Comparison of ENCODE assay signal across 9 mouse cellular contexts in the genomic region with DNA sequence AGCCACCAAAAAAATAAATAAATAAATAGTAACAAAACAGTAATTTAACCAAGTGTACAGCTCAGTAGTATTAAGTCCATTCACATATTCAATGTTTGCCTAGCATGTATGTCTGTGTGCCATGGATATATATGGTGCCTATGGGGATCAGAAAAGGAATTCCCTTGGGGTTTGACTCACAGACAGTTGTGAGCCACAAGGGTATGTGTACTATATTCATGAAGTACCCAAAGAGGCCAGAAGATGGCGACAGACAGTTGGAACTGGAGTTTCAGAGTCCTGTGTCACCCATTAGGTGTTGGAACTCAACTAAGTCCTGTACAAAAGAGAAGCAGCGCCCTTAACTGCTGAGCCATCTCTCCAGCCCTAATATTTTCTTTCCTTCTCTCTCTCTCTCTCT. TPM values are rescaled to one million over a fixed set of nuclear protein-coding genes. Genes with fewer than 3 reads are reported as not detected.
A peak's percentile ranks its signal among the peaks of the same experiment; 100 is the strongest.
DNase-seq lines count a peak whose midpoint lies in the region; ATAC-seq and TF ChIP-seq lines count a peak whose summit lies in the region.
"Had no signal": no experiment of that assay in that cellular context is flagged by ENCODE, and none has a peak within 500 bp of the region (broad histone marks: within the 10 kb centered on the region; RNA-seq: fewer than 3 reads in every experiment).

No protein-coding gene starts in this region.

- H3K9ac ChIP-seq in intestine, embryonic 16.5 days (ENCODE audit: low read depth, low read length) = no peak overlapping the region
- H3K9ac ChIP-seq in limb, embryonic 14.5 days (ENCODE audit: low read depth, low read length, severe bottlenecking) = no peak overlapping the region
- H3K9ac ChIP-seq: embryonic facial prominence, embryonic 12.5 days had no signal

- no peak overlapping the region for H3K4me3 ChIP-seq in intestine, embryonic 16.5 days (ENCODE audit: low read length)
- no peak overlapping the region for H3K4me3 ChIP-seq in limb, embryonic 14.5 days (replicated peaks; ENCODE audit: low read length)
- no peak overlapping the region for H3K4me3 ChIP-seq in thymus, adult 2 months (ENCODE audit: control insufficient read depth, insufficient read depth, low read length)
- H3K4me3 ChIP-seq: embryonic facial prominence, embryonic 12.5 days had no signal

- DNase-seq in urinary bladder, postnatal 25 days (ENCODE audit: low spot score) = peak; percentile 54
- DNase-seq in urinary bladder, postnatal 4 days (ENCODE audit: low spot score in 2 of 2) = no peak
- peak; percentile 65 to 68 for DNase-seq in cerebellum, adult 18-20 months
- peak; percentile 57 for DNase-seq in gastrocnemius, postnatal 10 days
- peak; percentile 84 for DNase-seq in limb, embryonic 14.5 days (ENCODE audit: low spot score)
- DNase-seq in thymus, adult 2 months = peak; percentile 85

- no peaks in the 10 kb centered on the region for H3K9me3 ChIP-seq in intestine, embryonic 16.5 days (ENCODE audit: control insufficient read depth, low read length)
- no peaks in the 10 kb centered on the region for H3K9me3 ChIP-seq in limb, embryonic 14.5 days (ENCODE audit: control insufficient read depth, low read length)
- H3K9me3 ChIP-seq: embryonic facial prominence, embryonic 12.5 days had no signal

- H3K4me2 ChIP-seq in intestine, embryonic 16.5 days (ENCODE audit: low read depth, low read length) = no peak overlapping the region
- H3K4me2 ChIP-seq in limb, embryonic 14.5 days (replicated peaks; ENCODE audit: low read depth, low read length, severe bottlenecking) = no peak overlapping the region
- H3K4me2 ChIP-seq: embryonic facial prominence, embryonic 12.5 days had no signal

- TF ChIP-seq POLR2A in limb, embryonic 14.5 days (IDR thresholded peaks at IDR 0.05; ENCODE audit: borderline replicate concordance, extremely low read depth, insufficient read depth, insufficient read length) = no peak
- no peak for TF ChIP-seq POLR2A in thymus, adult 2 months (IDR thresholded peaks at IDR 0.05; ENCODE audit: control insufficient read depth, extremely low read depth, insufficient read depth, low read length, poor library complexity)

- TF ChIP-seq CTCF in thymus, adult 2 months (IDR thresholded peaks at IDR 0.05; ENCODE audit: borderline replicate concordance, control insufficient read depth, extremely low read depth, insufficient read depth, low read length, poor library complexity) = no peak

- H3K27me3 ChIP-seq in intestine, embryonic 16.5 days (replicated peaks; ENCODE audit: control insufficient read depth, insufficient read depth, low read length) = no peaks in the 10 kb centered on the region
- no peaks in the 10 kb centered on the region for H3K27me3 ChIP-seq in limb, embryonic 14.5 days (ENCODE audit: control insufficient read depth, insufficient read depth, low read length)
- H3K27me3 ChIP-seq in thymus, adult 2 months (ENCODE audit: control insufficient read depth, insufficient read depth, low read length) = no peaks in the 10 kb centered on the region
- H3K27me3 ChIP-seq: embryonic facial prominence, embryonic 12.5 days had no signal

- peak; percentile 62; the same call in 1 of the 2 replicates for ATAC-seq in intestine, embryonic 16.5 days
- ATAC-seq in limb, embryonic 14.5 days (ENCODE audit: low FRiP score, low read depth) = peak; percentile 72; the same call in 1 of the 2 replicates
- ATAC-seq in monocyte, adult 5-6 weeks (replicated peaks; ENCODE audit: insufficient number of reproducible peaks, low FRiP score, low TSS enrichment, poor library complexity, severe bottlenecking) = peak; percentile 85

- H3K36me3 ChIP-seq in intestine, embryonic 16.5 days (ENCODE audit: control insufficient read depth, insufficient read depth, low read length) = peaks cover 3% of the 10 kb centered on the region; the same call in 1 of the 2 replicates
- peaks cover 28% of the 10 kb centered on the region for H3K36me3 ChIP-seq in limb, embryonic 14.5 days (ENCODE audit: control insufficient read depth, insufficient read depth, low read length)
- peaks cover 5% of the 10 kb centered on the region; the same call in 1 of the 2 replicates for H3K36me3 ChIP-seq in thymus, adult 2 months (ENCODE audit: control insufficient read depth, insufficient read depth, low read length)

- no peak overlapping the region for H3K27ac ChIP-seq in intestine, embryonic 16.5 days (ENCODE audit: low read length)
- H3K27ac ChIP-seq in limb, embryonic 14.5 days (replicated peaks; ENCODE audit: low read depth, low read length) = no peak overlapping the region
- no peak overlapping the region for H3K27ac ChIP-seq in thymus, adult 2 months (ENCODE audit: control insufficient read depth, insufficient read depth, low read length)
- H3K27ac ChIP-seq: embryonic facial prominence, embryonic 12.5 days had no signal

- 46% methylated on average over 2 of the region's 2 CpGs for WGBS in intestine, embryonic 16.5 days
- 34% methylated on average over 2 of the region's 2 CpGs for WGBS in limb, embryonic 14.5 days
- WGBS in thymus, adult 2 months = 36% methylated on average over 2 of the region's 2 CpGs

- no peaks in the 10 kb centered on the region for H3K4me1 ChIP-seq in intestine, embryonic 16.5 days (ENCODE audit: control insufficient read depth, insufficient read depth, low read length)
- no peaks in the 10 kb centered on the region for H3K4me1 ChIP-seq in limb, embryonic 14.5 days (ENCODE audit: control insufficient read depth, insufficient read depth, low read length)
- no peaks in the 10 kb centered on the region for H3K4me1 ChIP-seq in thymus, adult 2 months (replicated peaks; ENCODE audit: control insufficient read depth, insufficient read depth, low read length)
- H3K4me1 ChIP-seq: embryonic facial prominence, embryonic 12.5 days had no signal

RNA-seq across cellular contexts. Expression of a gene that starts 6.1 kb away (rescaled TPM):
- 10 to 100 TPM; 12.8 to 22.9 TPM for total RNA-seq in gastrocnemius, postnatal 10 days (2021)
- polyA plus RNA-seq in intestine, embryonic 16.5 days (2015; fragmentation: Nextera tagmentation; extraction: Ambion mirVana) = 39.2 and 42.0 TPM in 2 replicates
- polyA plus RNA-seq in limb, embryonic 14.5 days (2012; rRNA removed) = 44.1 and 53.8 TPM in 2 replicates
- 46.1 and 50.9 TPM in 2 replicates for polyA plus RNA-seq in limb, embryonic 14.5 days (2014; fragmentation: Nextera tagmentation; extraction: Ambion mirVana)
- 30.1 to 50.7 TPM (median 32.2 TPM) in 3 replicates for total RNA-seq in monocyte, adult 5-6 weeks (2017)
- 21.1 and 32.5 TPM in 2 replicates for polyA plus RNA-seq in thymus, adult 2 months (2012; rRNA removed)

RNA-seq across cellular contexts. Expression of a gene that starts 9.5 kb away (rescaled TPM):
- 100 to 1,000 TPM; 270 to 271 TPM for total RNA-seq in gastrocnemius, postnatal 10 days (2021)
- polyA plus RNA-seq in intestine, embryonic 16.5 days (2015; fragmentation: Nextera tagmentation; extraction: Ambion mirVana) = 357 and 360 TPM in 2 replicates
- polyA plus RNA-seq in limb, embryonic 14.5 days (2012; rRNA removed) = 113 and 155 TPM in 2 replicates
- 294 and 303 TPM in 2 replicates for polyA plus RNA-seq in limb, embryonic 14.5 days (2014; fragmentation: Nextera tagmentation; extraction: Ambion mirVana)
- 241 to 323 TPM (median 321 TPM) in 3 replicates for total RNA-seq in monocyte, adult 5-6 weeks (2017)
- 56.3 and 60.5 TPM in 2 replicates for polyA plus RNA-seq in thymus, adult 2 months (2012; rRNA removed)

RNA-seq across cellular contexts. Expression of a gene that starts 20.3 kb away (rescaled TPM):
- total RNA-seq in gastrocnemius, postnatal 10 days (2021) = 1 to 10 TPM; 1.0 to 1.6 TPM
- polyA plus RNA-seq in intestine, embryonic 16.5 days (2015; fragmentation: Nextera tagmentation; extraction: Ambion mirVana) = 6.4 and 7.6 TPM in 2 replicates
- polyA plus RNA-seq in limb, embryonic 14.5 days (2012; rRNA removed) = 8.4 and 10.9 TPM in 2 replicates
- 4.4 and 5.4 TPM in 2 replicates for polyA plus RNA-seq in limb, embryonic 14.5 days (2014; fragmentation: Nextera tagmentation; extraction: Ambion mirVana)
- 6.4 to 16.6 TPM (median 10.2 TPM) in 3 replicates for total RNA-seq in monocyte, adult 5-6 weeks (2017)
- 3.0 and 3.1 TPM in 2 replicates for polyA plus RNA-seq in thymus, adult 2 months (2012; rRNA removed)

RNA-seq across cellular contexts. Expression of a gene that starts 30.0 kb away (rescaled TPM):
- 10 to 100 TPM; 15.7 to 20.8 TPM for total RNA-seq in gastrocnemius, postnatal 10 days (2021)
- 18.4 and 19.8 TPM in 2 replicates for polyA plus RNA-seq in intestine, embryonic 16.5 days (2015; fragmentation: Nextera tagmentation; extraction: Ambion mirVana)
- 16.6 and 20.6 TPM in 2 replicates for polyA plus RNA-seq in limb, embryonic 14.5 days (2012; rRNA removed)
- polyA plus RNA-seq in limb, embryonic 14.5 days (2014; fragmentation: Nextera tagmentation; extraction: Ambion mirVana) = 16.6 and 21.1 TPM in 2 replicates
- total RNA-seq in monocyte, adult 5-6 weeks (2017) = 148 to 259 TPM (median 230 TPM) in 3 replicates
- polyA plus RNA-seq in thymus, adult 2 months (2012; rRNA removed) = 4.5 and 6.0 TPM in 2 replicates

RNA-seq across cellular contexts. Expression of a gene that starts 32.0 kb away (rescaled TPM):
- total RNA-seq in gastrocnemius, postnatal 10 days (2021) = 10 to 100 TPM; 66.1 to 72.1 TPM
- 47.7 and 55.6 TPM in 2 replicates for polyA plus RNA-seq in intestine, embryonic 16.5 days (2015; fragmentation: Nextera tagmentation; extraction: Ambion mirVana)
- polyA plus RNA-seq in limb, embryonic 14.5 days (2012; rRNA removed) = 116 and 150 TPM in 2 replicates
- 35.8 and 36.1 TPM in 2 replicates for polyA plus RNA-seq in limb, embryonic 14.5 days (2014; fragmentation: Nextera tagmentation; extraction: Ambion mirVana)
- 27.5 to 35.0 TPM (median 32.8 TPM) in 3 replicates for total RNA-seq in monocyte, adult 5-6 weeks (2017)
- polyA plus RNA-seq in thymus, adult 2 months (2012; rRNA removed) = 139 and 156 TPM in 2 replicates

Comparison
In these comparisons a context has a peak if more than half of its experiments do, and no peak if none do; other contexts are left out.
1. DNase-seq: peak in urinary bladder, postnatal 25 days (single experiment), cerebellum, adult 18-20 months (2 of 2), gastrocnemius, postnatal 10 days (single experiment), limb, embryonic 14.5 days (single experiment) and thymus, adult 2 months (single experiment); none in urinary bladder, postnatal 4 days (0 of 2).
2. Peak in every context shown above with its lines, with median percentiles within 50 percentile points of each other: ATAC-seq.